Mouse (Mus musculus): ENCODE results near the gene Tmem115.

- TF ChIP-seq GATA1 (IDR thresholded peaks at IDR 0.05; ENCODE audit: low read length) (no peak), TAL1 (IDR thresholded peaks at IDR 0.05; ENCODE audit: low read length) (no peak)
These were observed 32.4 kb downstream of the Tmem115 start for GRCm38 (mm10) chr9:107566041-107566709.
